Mouse (Mus musculus): Measurements from ENCODE around the gene Vangl1. TPM values are rescaled to one million over a fixed set of nuclear protein-coding genes. Genes with fewer than 3 reads are reported as not detected.

Vangl1 gene
- total and polyA plus RNA-seq, 3 experiments = not detected

- Histone ChIP-seq H3K27ac (ENCODE audit: insufficient read depth, low read depth) (no peak overlapping the region), H3K4me2 (ENCODE audit: insufficient read depth, low read depth, poor library complexity, severe bottlenecking) (no peak overlapping the region), H3K36me3 (replicated peaks in 1 of 2; ENCODE audit: control insufficient read depth in 1 of 2, insufficient read depth in 1 of 2, low read length in 1 of 2) (no peaks in the 10 kb centered on the region), H3K9me3 (replicated peaks; ENCODE audit: low read length) (peaks cover 3% of the 10 kb centered on the region), H3K4me1 (ENCODE audit: control insufficient read depth in 1 of 2, insufficient read depth in 2 of 2) (no peaks in the 10 kb centered on the region), H3K9ac (ENCODE audit: insufficient read depth, low read depth) (no peak overlapping the region), H3K79me2 (replicated peaks; ENCODE audit: control insufficient read depth, extremely low read depth, insufficient read depth, poor library complexity, severe bottlenecking) (no peaks in the 10 kb centered on the region), H3K27me3 (replicated peaks) (no peaks in the 10 kb centered on the region), H3K4me3 (replicated peaks in 1 of 3; ENCODE audit: low read depth in 2 of 3, low read length in 2 of 3, poor library complexity in 1 of 3) (no peak overlapping the region)
- in situ Hi-C loops (cut with MboI; ENCODE audit: low pct_ligation_motif_present, low pct_unique_long_range_greater_than_20kb, low sequenced_read_pairs) (no loop called here), dilution Hi-C loops (cut with MboI; ENCODE audit: extremely low pct_ligation_motif_present, extremely low pct_unique_long_range_greater_than_20kb, low sequenced_read_pairs) (no loop called here)
- no peak for TF ChIP-seq ETS1 (conservative IDR thresholded peaks at IDR 0.05; ENCODE audit: low read depth, low read length)
- TF ChIP-seq MEF2A (IDR thresholded peaks at IDR 0.05; ENCODE audit: borderline replicate concordance, low read depth, low read length) = no peak
- TF ChIP-seq JUN (IDR thresholded peaks at IDR 0.05; ENCODE audit: insufficient read depth, low read depth, low read length) = no peak
- no peak for TF ChIP-seq MAZ (IDR thresholded peaks at IDR 0.05; ENCODE audit: low read depth, low read length)
- no peak for TF ChIP-seq SIN3A (IDR thresholded peaks at IDR 0.05; ENCODE audit: low read length)
- no peak for TF ChIP-seq ELF1 (IDR thresholded peaks at IDR 0.05; ENCODE audit: low read depth, low read length)
- TF ChIP-seq NRF1 (IDR thresholded peaks at IDR 0.05; ENCODE audit: low read depth, low read length) = no peak
- no peak for TF ChIP-seq RAD21 (IDR thresholded peaks at IDR 0.05; ENCODE audit: low read depth, low read length)
- TF ChIP-seq ZNF384 (IDR thresholded peaks at IDR 0.05; ENCODE audit: low read depth, low read length) = no peak
- TF ChIP-seq POLR2A (IDR thresholded peaks at IDR 0.05; ENCODE audit: low read depth, low read length) = no peak
- no peak for TF ChIP-seq GABPA (IDR thresholded peaks at IDR 0.05; ENCODE audit: insufficient replicate concordance, low read depth, low read length)
- no peak for TF ChIP-seq MXI1 (IDR thresholded peaks at IDR 0.05; ENCODE audit: low read depth, low read length)
- no peak for TF ChIP-seq RCOR1 (conservative IDR thresholded peaks at IDR 0.05; ENCODE audit: low read depth, low read length)
- no peak for DNase-seq (ENCODE audit: extremely low read depth)
Observed at GRCm38 (mm10) chr3:102181191-102181590, 23.3 kb downstream of the Vangl1 start.

- no peaks in the 10 kb centered on the region for H3K27me3 ChIP-seq (replicated peaks)
- TF ChIP-seq RCOR1 (conservative IDR thresholded peaks at IDR 0.05; ENCODE audit: low read depth, low read length) (no peak), HCFC1 (IDR thresholded peaks at IDR 0.05; ENCODE audit: low read depth, low read length) (no peak), TCF12 (IDR thresholded peaks at IDR 0.05; ENCODE audit: low read depth, low read length) (no peak), SMC3 (IDR thresholded peaks at IDR 0.05; ENCODE audit: low read depth, low read length) (no peak), JUN (IDR thresholded peaks at IDR 0.05; ENCODE audit: insufficient read depth, low read depth, low read length) (no peak), ZMIZ1 (IDR thresholded peaks at IDR 0.05; ENCODE audit: low read depth, low read length) (no peak), ELF1 (IDR thresholded peaks at IDR 0.05; ENCODE audit: low read depth, low read length) (no peak), EP300 (IDR thresholded peaks at IDR 0.05; ENCODE audit: low read length) (no peak), PAX5 (IDR thresholded peaks at IDR 0.05; ENCODE audit: low read length) (no peak), TBP (conservative IDR thresholded peaks at IDR 0.05; ENCODE audit: low read depth, low read length) (no peak), CHD1 (IDR thresholded peaks at IDR 0.05; ENCODE audit: low read depth, low read length) (no peak)
- no peak overlapping the region for H3K27ac ChIP-seq (ENCODE audit: insufficient read depth, low read depth)
- in situ Hi-C loops (cut with MboI; ENCODE audit: low pct_ligation_motif_present, low pct_unique_long_range_greater_than_20kb, low sequenced_read_pairs) (no loop called here), dilution Hi-C loops (cut with MboI; ENCODE audit: extremely low pct_ligation_motif_present, extremely low pct_unique_long_range_greater_than_20kb, low sequenced_read_pairs) (no loop called here)
- no peak overlapping the region for H3K4me3 ChIP-seq (replicated peaks in 1 of 3; ENCODE audit: low read depth in 2 of 3, low read length in 2 of 3, poor library complexity in 1 of 3)
- H3K9ac ChIP-seq (ENCODE audit: insufficient read depth, low read depth) = no peak overlapping the region
- no peaks in the 10 kb centered on the region for H3K79me2 ChIP-seq (replicated peaks; ENCODE audit: control insufficient read depth, extremely low read depth, insufficient read depth, poor library complexity, severe bottlenecking)
- H3K9me3 ChIP-seq (replicated peaks; ENCODE audit: low read length) = peaks cover under 1% of the 10 kb centered on the region
- H3K4me2 ChIP-seq (ENCODE audit: insufficient read depth, low read depth, poor library complexity, severe bottlenecking) = no peak overlapping the region
- no peak for DNase-seq (ENCODE audit: extremely low read depth)
- H3K36me3 ChIP-seq (replicated peaks in 1 of 2; ENCODE audit: control insufficient read depth in 1 of 2, insufficient read depth in 1 of 2, low read length in 1 of 2) = no peaks in the 10 kb centered on the region
- H3K4me1 ChIP-seq (ENCODE audit: control insufficient read depth in 1 of 2, insufficient read depth in 2 of 2) = no peaks in the 10 kb centered on the region
Observed at GRCm38 (mm10) chr3:102180746-102181145, 23.7 kb downstream of the Vangl1 start.

All from CH12.LX (cell line).